Mouse (Mus musculus) lung, postnatal 0 days (tissue): ENCODE results near the gene Schip1. TPM values are rescaled to one million over a fixed set of nuclear protein-coding genes. Genes with fewer than 3 reads are reported as not detected.

Experiments
- ATAC-seq: fragments of 200-750 bp; cut with Nextera tagmentation; 2 replicates; pipeline ENCODE4 v1.8.0; 2017; ENCODE audit warnings: moderate library complexity
- DNase-seq: peaks from one replicate; pipeline ENCODE4 v3.0.0-alpha.2; 2016; ENCODE audit warnings: low spot score
- H3K27ac ChIP-seq: fragments of 300-500 bp; sonication (generic); 2 replicates; pipeline ENCODE4 v1.5.1; 2014; ENCODE audit warnings: antibody characterized with exemption, mild to moderate bottlenecking, low read length, mixed read lengths
- H3K27me3 ChIP-seq: fragments of 300-500 bp; sonication (generic); replicated peaks from 2 replicates; pipeline ENCODE4 v1.6.1; 2014; ENCODE audit warnings: low read length, mixed read lengths; ENCODE audit not compliant: insufficient read depth
- H3K36me3 ChIP-seq: fragments of 300-500 bp; sonication (generic); 2 replicates; pipeline ENCODE4 v1.6.1; 2014; ENCODE audit warnings: low read length, mixed read lengths; ENCODE audit not compliant: insufficient read depth
- H3K4me1 ChIP-seq: fragments of 300-500 bp; sonication (generic); 2 replicates; pipeline ENCODE4 v1.6.1; 2014; ENCODE audit warnings: antibody characterized with exemption, low read depth, low read length, mixed read lengths; ENCODE audit not compliant: insufficient read depth
- H3K4me2 ChIP-seq: fragments of 300-500 bp; sonication (generic); replicated peaks from 2 replicates; pipeline ENCODE4 v1.6.1; 2014; ENCODE audit warnings: low read depth, mild to moderate bottlenecking, low read length, moderate library complexity, mixed read lengths
- H3K4me3 ChIP-seq: fragments of 300-500 bp; sonication (generic); 2 replicates; pipeline ENCODE4 v1.5.1; 2014; ENCODE audit warnings: low read depth, low read length
- H3K9ac ChIP-seq: fragments of 300-500 bp; sonication (generic); replicated peaks from 2 replicates; pipeline ENCODE4 v1.6.1; 2014; ENCODE audit warnings: low read depth, mild to moderate bottlenecking
- H3K9me3 ChIP-seq: fragments of 300-500 bp; sonication (generic); 2 replicates; pipeline ENCODE4 v1.6.1; 2016; ENCODE audit warnings: low read length, mixed read lengths
- CTCF ChIP-seq: IDR thresholded peaks from 2 replicates; pipeline ENCODE4 v1.5.1; 2016; ENCODE audit warnings: antibody characterized with exemption, mild to moderate bottlenecking
- EP300 ChIP-seq: IDR thresholded peaks from 2 replicates; pipeline ENCODE4 v1.6.1; 2016; ENCODE audit warnings: antibody characterized with exemption, mild to moderate bottlenecking, control low read depth
- WGBS: fragments of 180-500 bp; shearing (Covaris S2); extraction: QIAGEN DNeasy Blood & Tissue Kit; methylation state at CpG from one replicate; pipeline ENCODE4 v1.1.7; 2014; 5-methylcytosine and 5-hydroxymethylcytosine counted together
- polyA plus RNA-seq: library from polyadenylated mRNA; unstranded; fragments of >200 nt; fragmentation: Nextera tagmentation; extraction: Ambion mirVana; gene quantifications from 2 replicates; pipeline ENCODE4 v1.2.1, GENCODE M21; 2015

The Schip1 gene
- polyA plus RNA-seq, 1 experiment from 2014 or later: 52.2 TPM

GRCm38 (mm10) chr3:68508629-68509028 lies 444.0 kb downstream of the Schip1 start:
- 17% methylated on average over 6 of the region's 6 CpGs for WGBS
- H3K9me3 ChIP-seq: no peaks in the 10 kb centered on the region
- H3K27me3 ChIP-seq: no peaks in the 10 kb centered on the region
- H3K4me3 ChIP-seq: no peak overlapping the region
- ATAC-seq (peak; percentile 97), DNase-seq (peak; percentile 92)
- TF ChIP-seq EP300: peak; percentile 87
- TF ChIP-seq CTCF: no peak
- no peak overlapping the region for H3K4me2 ChIP-seq
- H3K4me1 ChIP-seq: peaks cover 5% of the 10 kb centered on the region; the same call in 1 of the 2 replicates
- H3K9ac ChIP-seq: no peak overlapping the region
- peak overlapping the region; percentile 27; the same call in 1 of the 2 replicates for H3K27ac ChIP-seq
- H3K36me3 ChIP-seq: no peaks in the 10 kb centered on the region

DNA sequence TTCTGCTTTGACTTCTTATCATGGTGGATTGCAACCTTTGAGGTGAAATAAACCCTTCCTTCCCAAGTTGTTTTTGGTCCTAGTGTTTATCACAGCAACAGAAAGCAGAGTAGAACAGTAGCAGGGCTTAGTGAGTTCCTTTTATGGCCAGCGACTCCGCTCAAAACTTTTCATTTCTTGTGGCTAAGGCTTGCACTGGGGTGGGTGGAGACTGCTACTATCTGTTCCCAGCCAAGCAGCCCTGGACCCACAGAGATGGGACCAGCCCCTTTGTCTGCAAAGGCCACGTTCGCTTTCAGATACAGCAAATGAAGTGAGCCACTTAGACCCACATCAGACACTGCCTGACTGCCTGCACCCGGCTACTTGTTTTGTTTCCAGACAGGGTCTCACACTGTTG lies 446.3 kb downstream of the Schip1 start:
- Histone ChIP-seq H3K27ac (no peak overlapping the region), H3K4me2 (no peak overlapping the region), H3K36me3 (no peaks in the 10 kb centered on the region), H3K4me3 (no peak overlapping the region), H3K4me1 (peaks cover 5% of the 10 kb centered on the region; the same call in 1 of the 2 replicates), H3K27me3 (no peaks in the 10 kb centered on the region), H3K9ac (no peak overlapping the region), H3K9me3 (no peaks in the 10 kb centered on the region)
- no peak for TF ChIP-seq CTCF
- TF ChIP-seq EP300: no peak
- ATAC-seq (no peak), DNase-seq (no peak)
- WGBS: 86% methylated on average over 5 of the region's 5 CpGs

DNA sequence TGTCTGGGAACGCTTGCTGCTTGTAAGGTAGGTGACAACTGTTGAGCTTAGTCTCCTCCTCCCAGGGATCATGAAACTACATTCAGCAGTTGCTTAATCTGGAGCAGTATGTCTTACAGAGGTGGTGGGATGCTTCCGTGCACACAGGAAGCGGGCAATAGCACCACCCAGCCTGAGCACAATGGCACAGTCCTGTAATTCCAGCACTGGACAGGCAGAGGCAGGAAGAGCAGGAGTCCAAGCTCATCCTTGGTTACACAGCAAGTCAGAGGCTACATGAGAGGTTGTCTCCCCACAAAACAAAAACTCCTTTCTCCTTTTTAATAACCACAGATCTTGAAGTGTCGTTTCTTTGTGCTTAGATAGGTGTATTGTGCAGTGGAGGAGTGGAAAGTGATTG lies 447.1 kb downstream of the Schip1 start:
- Histone ChIP-seq H3K36me3 (no peaks in the 10 kb centered on the region), H3K4me1 (peaks cover 7% of the 10 kb centered on the region; the same call in 1 of the 2 replicates), H3K4me2 (no peak overlapping the region), H3K27ac (no peak overlapping the region), H3K9ac (no peak overlapping the region), H3K9me3 (no peaks in the 10 kb centered on the region), H3K4me3 (no peak overlapping the region), H3K27me3 (no peaks in the 10 kb centered on the region)
- WGBS: 50% methylated on average over 4 of the region's 4 CpGs
- peak; percentile 47 for ATAC-seq
- no peak for TF ChIP-seq EP300
- peak; percentile 48 for TF ChIP-seq CTCF
- DNase-seq: peak; percentile 29

DNA sequence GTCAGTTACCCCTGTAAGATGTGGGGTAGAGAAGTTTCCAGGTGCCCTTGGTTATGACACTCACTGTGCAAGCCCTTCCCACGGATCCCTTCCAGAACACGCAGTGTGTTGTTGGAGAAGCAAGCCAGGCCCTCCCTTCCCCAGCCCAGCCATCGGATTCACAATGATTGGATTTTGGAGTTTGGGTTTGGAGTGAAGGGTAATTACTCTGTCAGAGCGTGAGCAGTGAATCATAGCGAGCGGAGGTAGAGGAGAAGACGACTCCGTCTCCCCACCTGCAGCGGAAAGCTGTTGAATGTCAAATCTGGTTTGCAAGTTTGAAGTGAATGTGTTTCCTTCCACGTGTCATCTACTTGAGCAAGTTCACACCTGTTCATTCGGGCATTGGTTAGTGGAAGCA lies 447.7 kb downstream of the Schip1 start:
- TF ChIP-seq EP300 (no peak), CTCF (no peak)
- H3K9me3 ChIP-seq: no peaks in the 10 kb centered on the region
- no peak for ATAC-seq
- no peak overlapping the region for H3K4me3 ChIP-seq
- H3K27me3 ChIP-seq: no peaks in the 10 kb centered on the region
- no peak overlapping the region for H3K9ac ChIP-seq
- H3K36me3 ChIP-seq: no peaks in the 10 kb centered on the region
- no peak for DNase-seq
- no peak overlapping the region for H3K27ac ChIP-seq
- no peak overlapping the region for H3K4me2 ChIP-seq
- WGBS: 78% methylated on average over 11 of the region's 11 CpGs
- peaks cover 8% of the 10 kb centered on the region; the same call in 1 of the 2 replicates for H3K4me1 ChIP-seq

- DNase-seq (peak; percentile 6), ATAC-seq (no peak)
- H3K4me1 ChIP-seq: 0 out of 2 replicates have a peak, but pooled peaks cover 5% of the 10 kb centered on the region
- H3K9me3 ChIP-seq: no peaks in the 10 kb centered on the region
- no peak overlapping the region for H3K4me3 ChIP-seq
- H3K4me2 ChIP-seq: no peak overlapping the region
- H3K36me3 ChIP-seq: no peaks in the 10 kb centered on the region
- H3K27ac ChIP-seq: no peak overlapping the region
- no peak overlapping the region for H3K9ac ChIP-seq
- H3K27me3 ChIP-seq: no peaks in the 10 kb centered on the region
- TF ChIP-seq CTCF: no peak
- TF ChIP-seq EP300: no peak
- WGBS: 43% methylated on average over 7 of the region's 7 CpGs
These were observed 448.9 kb downstream of the Schip1 start for GRCm38 (mm10) chr3:68513340-68514119.

- no peak overlapping the region for H3K4me2 ChIP-seq
- H3K4me3 ChIP-seq: no peak overlapping the region
- no peak overlapping the region for H3K27ac ChIP-seq
- ATAC-seq: no peak
- no peak for TF ChIP-seq CTCF
- TF ChIP-seq EP300: no peak
- H3K27me3 ChIP-seq: no peaks in the 10 kb centered on the region
- 86% methylated on average over 3 of the region's 3 CpGs for WGBS
- 0 out of 2 replicates have a peak, but pooled peaks cover 5% of the 10 kb centered on the region for H3K4me1 ChIP-seq
- no peak for DNase-seq
- H3K36me3 ChIP-seq: no peaks in the 10 kb centered on the region
- no peak overlapping the region for H3K9ac ChIP-seq
- H3K9me3 ChIP-seq: no peaks in the 10 kb centered on the region
These were observed 449.5 kb downstream of the Schip1 start for GRCm38 (mm10) chr3:68514120-68514497.
